Mouse (Mus musculus) gastrocnemius, postnatal 14 days (tissue): ENCODE data around the gene Slx4ip. TPM values are rescaled to one million over a fixed set of nuclear protein-coding genes. Genes with fewer than 3 reads are reported as not detected.

Source experiments
- DNase-seq: peaks from one replicate; pipeline ENCODE4 v3.0.0; 2021; ENCODE audit warnings: mixed read lengths
- intact Hi-C: fragments of 180-260 bp; cut with DNase I; formaldehyde crosslinking; loops from one replicate; pipeline ENCODE4 v1.15.1; 2025; ENCODE audit warnings: low total_unique reads
- total RNA-seq, 2 experiments: library from RNA; stranded (reverse); gene quantifications; 2 replicates each; pipeline ENCODE4 v1.2.3; 2021

The Slx4ip gene
- total RNA-seq, 2 experiments from 2014 or later, result 2.4 to 2.7 TPM

- intact Hi-C loops, result loop anchor here (10.0 kb wide), 1 partner anchor 177 kb away; no protein-coding TSS in a partner anchor
- no peak for DNase-seq
Measured at GRCm38 (mm10) chr2:137091766-137092522, 200.9 kb downstream of the Slx4ip start.

GRCm38 (mm10) chr2:137092523-137093297 lies 201.7 kb downstream of the Slx4ip start:
- intact Hi-C loops, result loop anchor here (10.0 kb wide), 1 partner anchor 178 kb away; no protein-coding TSS in a partner anchor
- DNase-seq, result no peak

GRCm38 (mm10) chr2:137093298-137093630 lies 202.2 kb downstream of the Slx4ip start:
- DNase-seq, result no peak
- intact Hi-C loops, result loop anchor here (10.0 kb wide), 1 partner anchor 178 kb away; no protein-coding TSS in a partner anchor

- DNase-seq, result no peak
- intact Hi-C loops, result loop anchor here (10.0 kb wide), 1 partner anchor 180 kb away; no protein-coding TSS in a partner anchor
Measured at GRCm38 (mm10) chr2:137094301-137094700, 203.3 kb downstream of the Slx4ip start.

GRCm38 (mm10) chr2:137096981-137097460 lies 206.0 kb downstream of the Slx4ip start:
- intact Hi-C loops, result loop anchor here (10.0 kb wide), 1 partner anchor 182 kb away; no protein-coding TSS in a partner anchor
- DNase-seq, result no peak

GRCm38 (mm10) chr2:137098269-137099035 lies 207.4 kb downstream of the Slx4ip start:
- DNase-seq, result no peak
- intact Hi-C loops, result loop anchor here (10.0 kb wide), 1 partner anchor 184 kb away; no protein-coding TSS in a partner anchor

GRCm38 (mm10) chr2:137099211-137099734 lies 208.3 kb downstream of the Slx4ip start:
- intact Hi-C loops, result loop anchor here (10.0 kb wide), 1 partner anchor 184 kb away; no protein-coding TSS in a partner anchor

GRCm38 (mm10) chr2:137101074-137101473 lies 210.1 kb downstream of the Slx4ip start:
- intact Hi-C loops, result no loop called here
- DNase-seq, result peak; percentile 80

More at GRCm38 (mm10) chr2:137099211-137099734, 208.3 kb downstream of the Slx4ip start:
- no peak for DNase-seq

- intact Hi-C loops, result no loop called here
- DNase-seq, result no peak
Measured at GRCm38 (mm10) chr2:137107203-137107602, 216.2 kb downstream of the Slx4ip start.

GRCm38 (mm10) chr2:137107946-137108345 lies 216.9 kb downstream of the Slx4ip start:
- DNase-seq, result no peak
- intact Hi-C loops, result no loop called here

GRCm38 (mm10) chr2:137109321-137110213 lies 218.5 kb downstream of the Slx4ip start:
- peak; percentile 49 for DNase-seq
- intact Hi-C loops, result loop anchor here (10.0 kb wide), 2 partner anchors 115 to 835 kb away; no protein-coding TSS in a partner anchor

- DNase-seq, result no peak
- intact Hi-C loops, result loop anchor here (10.0 kb wide), 2 partner anchors 116 to 834 kb away; no protein-coding TSS in a partner anchor
Measured at GRCm38 (mm10) chr2:137110214-137110898, 219.3 kb downstream of the Slx4ip start.

- DNase-seq, result no peak
- intact Hi-C loops, result loop anchor here (10.0 kb wide), 2 partner anchors 119 to 831 kb away; no protein-coding TSS in a partner anchor
Measured at GRCm38 (mm10) chr2:137113288-137114061, 222.5 kb downstream of the Slx4ip start.

- peak; percentile 84 for DNase-seq
- intact Hi-C loops, result loop anchor here (5.0 to 10.0 kb wide), 3 partner anchors 120 to 830 kb away; no protein-coding TSS in a partner anchor
Measured at GRCm38 (mm10) chr2:137114248-137115096, 223.5 kb downstream of the Slx4ip start.

GRCm38 (mm10) chr2:137115241-137116024 lies 224.4 kb downstream of the Slx4ip start:
- peak; percentile 31 for DNase-seq
- intact Hi-C loops, result loop anchor here (5.0 to 10.0 kb wide), 3 partner anchors 121 to 829 kb away; no protein-coding TSS in a partner anchor
